Mouse (Mus musculus) cortical plate, adult 2 months (tissue): ENCODE measurements around the gene Rnase4. TPM values are rescaled to one million over a fixed set of nuclear protein-coding genes. Genes with fewer than 3 reads are reported as not detected.

Experiments used
- H3K27ac ChIP-seq: fragments of 200-500 bp; 2 replicates; pipeline ENCODE4 v1.5.1; 2012; ENCODE audit warnings: low read length, control low read depth, inconsistent platforms; ENCODE audit not compliant: insufficient read depth
- H3K4me1 ChIP-seq: fragments of 200-500 bp; 2 replicates; pipeline ENCODE4 v1.6.1; 2011; ENCODE audit warnings: low read length; ENCODE audit not compliant: control insufficient read depth, insufficient read depth
- H3K4me3 ChIP-seq: fragments of 200-500 bp; 2 replicates; pipeline ENCODE4 v1.5.1; 2011; ENCODE audit warnings: mild to moderate bottlenecking, low read length, control low read depth; ENCODE audit not compliant: insufficient read depth
- CTCF ChIP-seq: fragments of 200-500 bp; IDR thresholded peaks from 2 replicates; pipeline ENCODE4 v1.5.1; 2011; ENCODE audit warnings: mild to moderate bottlenecking, control low read depth, low read length; ENCODE audit not compliant: insufficient read depth; ENCODE audit errors: extremely low read depth
- POLR2A ChIP-seq: fragments of 200-500 bp; IDR thresholded peaks from 2 replicates; pipeline ENCODE4 v1.6.1; 2011; ENCODE audit warnings: mild to moderate bottlenecking, low read length, control low read depth; ENCODE audit not compliant: insufficient read depth; ENCODE audit errors: extremely low read depth
- polyA plus RNA-seq: library from polyadenylated mRNA; depleted of rRNA; stranded (reverse); fragments of >200 nt; gene quantifications from 2 replicates; pipeline ENCODE4 v1.2.3, GENCODE M21; 2012

Gene Rnase4
- polyA plus RNA-seq, 1 experiment: 31.6 TPM

GRCm38 (mm10) chr14:51069617-51070016 is 21.3 kb upstream of the Rnase4 start:
- TF ChIP-seq CTCF (no peak), POLR2A (no peak)
- H3K27ac ChIP-seq: no peak overlapping the region
- no peaks in the 10 kb centered on the region for H3K4me1 ChIP-seq
- H3K4me3 ChIP-seq: no peak overlapping the region

- H3K4me1 ChIP-seq: no peaks in the 10 kb centered on the region
- no peak within 1 kb of the TSS for H3K4me3 ChIP-seq
- H3K27ac ChIP-seq: no peak within 1 kb of the TSS
- TF ChIP-seq CTCF (no peak), POLR2A (no peak)
Measured at GRCm38 (mm10) chr14:51074335-51074734, 16.5 kb upstream of the Rnase4 start, which contains the start of gene Olfr750. Gene Olfr750, minus strand, starts transcription at chr14:51074435.

- H3K4me3 ChIP-seq: no peak overlapping the region
- no peak overlapping the region for H3K27ac ChIP-seq
- H3K4me1 ChIP-seq: no peaks in the 10 kb centered on the region; the same call in 1 of the 2 replicates
- TF ChIP-seq CTCF: no peak
- TF ChIP-seq POLR2A: no peak
Measured at GRCm38 (mm10) chr14:51079180-51079579, 11.7 kb upstream of the Rnase4 start.

- no peak overlapping the region for H3K27ac ChIP-seq
- no peak for TF ChIP-seq CTCF
- no peak for TF ChIP-seq POLR2A
- no peak overlapping the region for H3K4me3 ChIP-seq
- H3K4me1 ChIP-seq: no peaks in the 10 kb centered on the region; the same call in 1 of the 2 replicates
Measured at GRCm38 (mm10) chr14:51081035-51081434, 9.8 kb upstream of the Rnase4 start.

- H3K27ac ChIP-seq: 0 out of 2 replicates have a peak overlapping the region, but pooled peaks have one; percentile 57
- no peak for TF ChIP-seq POLR2A
- TF ChIP-seq CTCF: no peak
- no peaks in the 10 kb centered on the region; the same call in 1 of the 2 replicates for H3K4me1 ChIP-seq
- H3K4me3 ChIP-seq: peak overlapping the region; percentile 85
Measured at GRCm38 (mm10) chr14:51082599-51083581, 8.0 kb upstream of the Rnase4 start.

GRCm38 (mm10) chr14:51083805-51084204 is 7.1 kb upstream of the Rnase4 start:
- no peak overlapping the region for H3K27ac ChIP-seq
- peak overlapping the region; percentile 85; the same call in 1 of the 2 replicates for H3K4me3 ChIP-seq
- no peak for TF ChIP-seq CTCF
- no peak for TF ChIP-seq POLR2A
- H3K4me1 ChIP-seq: no peaks in the 10 kb centered on the region; the same call in 1 of the 2 replicates

GRCm38 (mm10) chr14:51085086-51085485 is 5.8 kb upstream of the Rnase4 start:
- Histone ChIP-seq H3K4me1 (no peaks in the 10 kb centered on the region; the same call in 1 of the 2 replicates), H3K4me3 (no peak overlapping the region), H3K27ac (no peak overlapping the region)
- TF ChIP-seq POLR2A: no peak
- no peak for TF ChIP-seq CTCF

- Histone ChIP-seq H3K4me1 (no peaks in the 10 kb centered on the region; the same call in 1 of the 2 replicates), H3K4me3 (no peak overlapping the region), H3K27ac (no peak overlapping the region)
- TF ChIP-seq CTCF (no peak), POLR2A (no peak)
Measured at GRCm38 (mm10) chr14:51085911-51086310, 5.0 kb upstream of the Rnase4 start.

- Histone ChIP-seq H3K4me3 (peak overlapping the region; percentile 51), H3K27ac (no peak overlapping the region), H3K4me1 (no peaks in the 10 kb centered on the region; the same call in 1 of the 2 replicates)
- no peak for TF ChIP-seq CTCF
- TF ChIP-seq POLR2A: no peak
Measured at GRCm38 (mm10) chr14:51087762-51088161, 3.1 kb upstream of the Rnase4 start.
